Mouse (Mus musculus) layer of hippocampus, postnatal 10 days (tissue): ENCODE measurements around the gene Kcnk16. TPM values are rescaled to one million over a fixed set of nuclear protein-coding genes. Genes with fewer than 3 reads are reported as not detected.

Experiments
- total RNA-seq, 2 experiments: library from RNA; stranded (reverse); gene quantifications; 2 replicates each; pipeline ENCODE4 v1.2.3; 2021

Kcnk16 gene
- total RNA-seq, 2 experiments from 2014 or later, result not detected

Other genes starting within 250 kb of the Kcnk16 start
- 1 to 10 TPM; 4.8 to 5.0 TPM for gene Saysd1, start 130.7 kb downstream of the Kcnk16 start, total RNA-seq
- under 1 TPM; 0.21 to 0.33 TPM for gene Kcnk5, start 87.4 kb downstream of the Kcnk16 start, total RNA-seq
- 10 to 100 TPM; 19.5 to 20.6 TPM for gene Nudt13, start 25.5 kb upstream of the Kcnk16 start, total RNA-seq
- 10 to 100 TPM; 30.0 to 32.0 TPM for gene Ecd, start 78.9 kb upstream of the Kcnk16 start, total RNA-seq
- 10 to 100 TPM; 43.0 to 50.2 TPM for gene Fam149b, start 79.0 kb upstream of the Kcnk16 start, total RNA-seq
- gene Dnajc9, start 119.7 kb upstream of the Kcnk16 start, total RNA-seq, result 10 to 100 TPM; 23.2 to 23.5 TPM
- gene Mrps16, start 124.4 kb upstream of the Kcnk16 start, total RNA-seq, result 10 to 100 TPM; 31.5 to 37.8 TPM
- 1 to 10 TPM; 1.5 to 3.4 TPM for gene Cfap70, start 183.0 kb upstream of the Kcnk16 start, total RNA-seq
- 10 to 100 TPM; 50.2 to 53.5 TPM for gene Anxa7, start 210.9 kb upstream of the Kcnk16 start, total RNA-seq
- gene Mss51, start 227.7 kb upstream of the Kcnk16 start, total RNA-seq, result 1 to 10 TPM; 1.7 to 1.8 TPM